Mouse (Mus musculus) embryonic facial prominence, embryonic 15.5 days (tissue): ENCODE results near the gene Prl8a9. TPM values are rescaled to one million over a fixed set of nuclear protein-coding genes. Genes with fewer than 3 reads are reported as not detected.

ENCODE experiments used
- ATAC-seq: fragments of 200-750 bp; cut with Nextera tagmentation; 2 replicates; pipeline ENCODE4 v1.8.0; 2017; ENCODE audit warnings: low read depth, moderate TSS enrichment; ENCODE audit not compliant: insufficient number of reproducible peaks, low FRiP score, low TSS enrichment
- H3K27ac ChIP-seq: fragments of 300-500 bp; sonication (generic); replicated peaks from 2 replicates; pipeline ENCODE4 v1.5.1; 2015; ENCODE audit warnings: mild to moderate bottlenecking, inconsistent platforms
- H3K27me3 ChIP-seq: fragments of 300-500 bp; sonication (generic); 2 replicates; pipeline ENCODE4 v1.6.1; 2015; ENCODE audit warnings: inconsistent platforms
- H3K36me3 ChIP-seq: fragments of 300-500 bp; sonication (generic); 2 replicates; pipeline ENCODE4 v1.6.1; 2015; ENCODE audit warnings: mild to moderate bottlenecking, inconsistent platforms
- H3K4me1 ChIP-seq: fragments of 300-500 bp; sonication (generic); 2 replicates; pipeline ENCODE4 v1.6.1; 2015; ENCODE audit warnings: inconsistent platforms
- H3K4me2 ChIP-seq: fragments of 300-500 bp; sonication (generic); replicated peaks from 2 replicates; pipeline ENCODE4 v1.6.1; 2015; ENCODE audit warnings: mild to moderate bottlenecking, inconsistent platforms
- H3K4me3 ChIP-seq: fragments of 300-500 bp; sonication (generic); replicated peaks from 2 replicates; pipeline ENCODE4 v1.5.1; 2015; ENCODE audit warnings: mild to moderate bottlenecking, inconsistent platforms
- H3K9ac ChIP-seq: fragments of 300-500 bp; sonication (generic); 2 replicates; pipeline ENCODE4 v1.6.1; 2015; ENCODE audit warnings: inconsistent platforms
- H3K9me3 ChIP-seq: fragments of 300-500 bp; sonication (generic); replicated peaks from 2 replicates; pipeline ENCODE4 v1.6.1; 2016; ENCODE audit warnings: inconsistent platforms
- WGBS: fragments of 180-500 bp; shearing (Covaris S2); methylation state at CpG from one replicate; pipeline ENCODE4 v1.1.7; 2015; 5-methylcytosine and 5-hydroxymethylcytosine counted together
- polyA plus RNA-seq: library from polyadenylated mRNA; unstranded; fragments of >200 nt; fragmentation: Nextera tagmentation; extraction: Ambion mirVana; gene quantifications from 2 replicates; pipeline ENCODE4 v1.2.1, GENCODE M21; 2015

The Prl8a9 gene
- not detected in 2 replicates for polyA plus RNA-seq

GRCm38 (mm10) chr13:27564506-27564905, at the start of gene Prl8a9:
Gene Prl8a9, minus strand, starts transcription at chr13:27564606.
- Histone ChIP-seq H3K9ac (no peak within 1 kb of the TSS), H3K9me3 (no peaks in the 10 kb centered on the region), H3K36me3 (no peaks in the 10 kb centered on the region), H3K4me3 (no peak within 1 kb of the TSS), H3K27ac (no peak within 1 kb of the TSS), H3K4me2 (no peak within 1 kb of the TSS), H3K4me1 (no peaks in the 10 kb centered on the region), H3K27me3 (no peaks in the 10 kb centered on the region)
- WGBS = 64% methylated on average over 2 of the region's 2 CpGs
- ATAC-seq = no peak

GRCm38 (mm10) chr13:27610482-27610881, 46.1 kb upstream of the Prl8a9 start, which contains the start of gene Prl7b1:
Gene Prl7b1, minus strand, starts transcription at chr13:27610582.
- Histone ChIP-seq H3K4me3 (no peak within 1 kb of the TSS), H3K9me3 (no peaks in the 10 kb centered on the region), H3K36me3 (no peaks in the 10 kb centered on the region), H3K27ac (no peak within 1 kb of the TSS), H3K4me1 (no peaks in the 10 kb centered on the region), H3K4me2 (no peak within 1 kb of the TSS), H3K9ac (no peak within 1 kb of the TSS), H3K27me3 (no peaks in the 10 kb centered on the region)
- WGBS = 75% methylated on average over 4 of the region's 4 CpGs
- no peak for ATAC-seq

DNA sequence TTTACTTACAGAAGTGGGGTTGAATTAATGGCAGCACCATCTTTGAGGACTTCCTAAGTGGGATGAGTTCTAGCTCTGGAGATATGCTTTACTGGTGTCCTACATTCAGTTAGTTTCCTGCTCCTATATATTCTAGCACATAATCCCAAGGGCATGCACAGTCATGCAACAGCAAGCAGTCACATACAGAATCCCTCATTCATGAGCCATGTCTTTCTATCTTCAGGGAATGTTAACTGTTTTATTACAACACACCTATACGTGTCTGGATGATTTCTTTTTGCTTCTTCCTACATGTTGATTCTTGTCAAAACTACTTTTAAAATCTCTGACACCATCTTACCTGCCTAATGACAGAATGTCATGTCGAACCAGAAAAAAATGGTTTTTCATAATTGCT, 17.7 kb upstream of the Prl8a9 start, which contains the start of gene Prl8a1:
TSS of gene Prl8a1 (minus strand) at position 101 of the 400 bp plus-strand sequence.
- Histone ChIP-seq H3K36me3 (no peaks in the 10 kb centered on the region), H3K4me3 (no peak within 1 kb of the TSS), H3K9me3 (no peaks in the 10 kb centered on the region), H3K4me2 (no peak within 1 kb of the TSS), H3K9ac (no peak within 1 kb of the TSS), H3K27ac (no peak within 1 kb of the TSS), H3K4me1 (no peaks in the 10 kb centered on the region), H3K27me3 (no peaks in the 10 kb centered on the region)
- no peak for ATAC-seq
- WGBS = 74% methylated on average over 2 of the region's 2 CpGs

- no peaks in the 10 kb centered on the region for H3K4me1 ChIP-seq
- H3K9ac ChIP-seq = no peak overlapping the region
- H3K9me3 ChIP-seq = no peaks in the 10 kb centered on the region
- H3K4me3 ChIP-seq = no peak overlapping the region
- no peaks in the 10 kb centered on the region for H3K36me3 ChIP-seq
- no peak overlapping the region for H3K4me2 ChIP-seq
- no peak for ATAC-seq
- H3K27me3 ChIP-seq = no peaks in the 10 kb centered on the region
- no peak overlapping the region for H3K27ac ChIP-seq
Observed at GRCm38 (mm10) chr13:27553336-27553735, 11.1 kb downstream of the Prl8a9 start.

DNA sequence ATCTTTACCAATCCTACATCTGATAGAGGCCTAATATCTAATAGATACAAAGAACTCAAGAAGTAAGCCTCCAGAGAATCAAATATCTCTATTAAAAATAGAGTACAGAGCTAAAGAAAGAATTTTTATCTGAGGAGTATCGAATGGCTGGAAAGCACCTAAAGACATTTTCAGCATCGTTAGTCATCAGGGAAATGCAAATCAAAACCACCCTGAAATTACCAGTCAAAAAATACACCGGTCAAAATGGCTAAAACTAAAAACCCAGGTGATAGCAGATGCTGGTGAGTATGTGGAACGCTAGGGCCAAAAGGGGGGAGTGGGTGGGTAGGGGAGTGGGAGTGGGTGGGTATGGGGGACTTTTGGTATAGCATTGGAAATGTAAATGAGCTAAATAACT, 41.2 kb downstream of the Prl8a9 start:
- Histone ChIP-seq H3K4me3 (no peak overlapping the region), H3K4me1 (no peaks in the 10 kb centered on the region), H3K9ac (no peak overlapping the region), H3K9me3 (no peaks in the 10 kb centered on the region), H3K27ac (no peak overlapping the region), H3K4me2 (no peak overlapping the region), H3K36me3 (no peaks in the 10 kb centered on the region), H3K27me3 (no peaks in the 10 kb centered on the region)
- WGBS = 80% methylated on average over 4 of the region's 4 CpGs
- no peak for ATAC-seq

- no peak within 1 kb of the TSS for H3K27ac ChIP-seq
- no peaks in the 10 kb centered on the region for H3K27me3 ChIP-seq
- WGBS = 84% methylated on average over 4 of the region's 4 CpGs
- no peak within 1 kb of the TSS for H3K4me2 ChIP-seq
- no peak for ATAC-seq
- no peak within 1 kb of the TSS for H3K9ac ChIP-seq
- H3K4me1 ChIP-seq = no peaks in the 10 kb centered on the region
- no peaks in the 10 kb centered on the region for H3K36me3 ChIP-seq
- no peaks in the 10 kb centered on the region for H3K9me3 ChIP-seq
- H3K4me3 ChIP-seq = no peak within 1 kb of the TSS
Observed at GRCm38 (mm10) chr13:27513117-27513516, 51.3 kb downstream of the Prl8a9 start, which contains the start of gene Prl8a8. Gene Prl8a8, minus strand, starts transcription at chr13:27513217.

Other genes starting within 250 kb of the Prl8a9 start
- not detected in 2 replicates for gene Prl8a2, start 218.9 kb downstream of the Prl8a9 start, polyA plus RNA-seq
- gene Prl2b1, start 173.8 kb downstream of the Prl8a9 start, polyA plus RNA-seq = not detected in 2 replicates
- gene Prl8a6, start 125.9 kb downstream of the Prl8a9 start, polyA plus RNA-seq = not detected in 2 replicates
- not detected in 2 replicates for gene Prl8a8, start 51.4 kb downstream of the Prl8a9 start, polyA plus RNA-seq
- gene Prl8a1, start 17.6 kb upstream of the Prl8a9 start, polyA plus RNA-seq = not detected in 2 replicates
- gene Prl7b1, start 46.0 kb upstream of the Prl8a9 start, polyA plus RNA-seq = not detected in 2 replicates
- not detected in 2 replicates for gene Prl7a1, start 77.9 kb upstream of the Prl8a9 start, polyA plus RNA-seq
- not detected in 2 replicates for gene Prl7a2, start 103.4 kb upstream of the Prl8a9 start, polyA plus RNA-seq
- not detected in 2 replicates for gene Prl7d1, start 152.1 kb upstream of the Prl8a9 start, polyA plus RNA-seq
- not detected in 2 replicates for gene Prl7c1, start 216.2 kb upstream of the Prl8a9 start, polyA plus RNA-seq
- not detected in 2 replicates for gene Prl2a1, start 237.0 kb upstream of the Prl8a9 start, polyA plus RNA-seq